Mouse (Mus musculus): ENCODE data around the gene Vipas39. TPM values are rescaled to one million over a fixed set of nuclear protein-coding genes. Genes with fewer than 3 reads are reported as not detected.
"Not testable (repeated sequence)": the region's sequence is repeated elsewhere in the genome, so short reads cannot be mapped to it uniquely, and the experiment has no call there.

Gene Vipas39
- polyA plus RNA-seq, 1 experiment from 2014 or later, result 62.1 TPM

- Histone ChIP-seq H3K9me3 (no peaks in the 10 kb centered on the region), H3K4me2 (replicated peaks) (no peak overlapping the region), H3K27ac (replicated peaks) (no peak overlapping the region), H3K27me3 (no peaks in the 10 kb centered on the region), H3K4me1 (no peaks in the 10 kb centered on the region), H3K9ac (replicated peaks) (no peak overlapping the region), H3K4me3 (no peak overlapping the region), H3K36me3 (no peaks in the 10 kb centered on the region)
- WGBS, result 75% methylated on average over 2 of the region's 2 CpGs
- ATAC-seq (ENCODE audit: low FRiP score, low read depth), result no peak
Observed at GRCm38 (mm10) chr12:87216053-87216452, 50.0 kb downstream of the Vipas39 start.

GRCm38 (mm10) chr12:87212844-87213606 is 53.0 kb downstream of the Vipas39 start:
- H3K36me3 ChIP-seq, result no peaks in the 10 kb centered on the region
- 72% methylated on average over 2 of the region's 2 CpGs for WGBS
- no peak overlapping the region for H3K4me3 ChIP-seq
- no peaks in the 10 kb centered on the region for H3K9me3 ChIP-seq
- H3K4me2 ChIP-seq (replicated peaks), result no peak overlapping the region
- H3K4me1 ChIP-seq, result no peaks in the 10 kb centered on the region
- H3K9ac ChIP-seq (replicated peaks), result no peak overlapping the region
- no peak overlapping the region for H3K27ac ChIP-seq (replicated peaks)
- no peaks in the 10 kb centered on the region for H3K27me3 ChIP-seq
- no peak for ATAC-seq (ENCODE audit: low FRiP score, low read depth)

GRCm38 (mm10) chr12:87205789-87206188 is 60.3 kb downstream of the Vipas39 start:
- not testable (repeated sequence) for ATAC-seq (ENCODE audit: low FRiP score, low read depth); H3K27ac ChIP-seq (replicated peaks); H3K27me3 ChIP-seq; H3K36me3 ChIP-seq; H3K9ac ChIP-seq (replicated peaks); H3K9me3 ChIP-seq; H3K4me2 ChIP-seq (replicated peaks); H3K4me3 ChIP-seq; H3K4me1 ChIP-seq
- WGBS, result 93% methylated on average over 5 of the region's 5 CpGs

- Histone ChIP-seq H3K4me1 (peaks cover 6% of the 10 kb centered on the region), H3K9ac (replicated peaks) (no peak overlapping the region), H3K4me3 (no peak overlapping the region), H3K27me3 (no peaks in the 10 kb centered on the region; the same call in 1 of the 2 replicates), H3K36me3 (no peaks in the 10 kb centered on the region), H3K27ac (replicated peaks) (no peak overlapping the region), H3K9me3 (no peaks in the 10 kb centered on the region), H3K4me2 (replicated peaks) (no peak overlapping the region)
- no peak for ATAC-seq (ENCODE audit: low FRiP score, low read depth)
- 68% methylated on average over 5 of the region's 5 CpGs for WGBS
Observed at GRCm38 (mm10) chr12:87201694-87202093, 64.4 kb downstream of the Vipas39 start.

GRCm38 (mm10) chr12:87199973-87200586 is 66.0 kb downstream of the Vipas39 start, which contains the start of gene Tmed8:
Gene Tmed8, minus strand, starts transcription at chr12:87200454.
- Histone ChIP-seq H3K27me3 (no peaks in the 10 kb centered on the region; the same call in 1 of the 2 replicates), H3K9me3 (no peaks in the 10 kb centered on the region), H3K4me2 (replicated peaks) (peak within 1 kb of the TSS; percentile 89), H3K4me3 (peak within 1 kb of the TSS; percentile 89), H3K27ac (replicated peaks) (peak within 1 kb of the TSS; percentile 92), H3K4me1 (peaks cover 6% of the 10 kb centered on the region), H3K36me3 (no peaks in the 10 kb centered on the region), H3K9ac (replicated peaks) (peak within 1 kb of the TSS; percentile 87)
- under 1% methylated on average over 44 of the region's 70 CpGs for WGBS
- peak; percentile 96 for ATAC-seq (ENCODE audit: low FRiP score, low read depth)

- peak within 1 kb of the TSS; percentile 89 for H3K4me2 ChIP-seq (replicated peaks)
- H3K27me3 ChIP-seq, result no peaks in the 10 kb centered on the region; the same call in 1 of the 2 replicates
- ATAC-seq (ENCODE audit: low FRiP score, low read depth), result no peak; the same call in 1 of the 2 replicates
Observed at GRCm38 (mm10) chr12:87199206-87199972, 66.7 kb downstream of the Vipas39 start, which contains the start of gene Samd15. Gene Samd15, plus strand, starts transcription at chr12:87199723.

GRCm38 (mm10) chr12:87198792-87199191 is 67.3 kb downstream of the Vipas39 start:
- Histone ChIP-seq H3K9ac (replicated peaks) (peak overlapping the region; percentile 87), H3K27ac (replicated peaks) (no peak overlapping the region), H3K27me3 (no peaks in the 10 kb centered on the region; the same call in 1 of the 2 replicates), H3K4me3 (peak overlapping the region; percentile 89), H3K36me3 (no peaks in the 10 kb centered on the region), H3K4me2 (replicated peaks) (peak overlapping the region; percentile 89), H3K9me3 (no peaks in the 10 kb centered on the region), H3K4me1 (peaks cover 6% of the 10 kb centered on the region)
- no peak for ATAC-seq (ENCODE audit: low FRiP score, low read depth)
- 57% methylated on average over 6 of the region's 6 CpGs for WGBS

More at GRCm38 (mm10) chr12:87199206-87199972, 66.7 kb downstream of the Vipas39 start, which contains the start of gene Samd15:
- under 1% methylated on average over 38 of the region's 38 CpGs for WGBS
- peak within 1 kb of the TSS; percentile 92 for H3K27ac ChIP-seq (replicated peaks)
- H3K9ac ChIP-seq (replicated peaks), result peak within 1 kb of the TSS; percentile 87
- peaks cover 6% of the 10 kb centered on the region for H3K4me1 ChIP-seq
- no peaks in the 10 kb centered on the region for H3K9me3 ChIP-seq
- no peaks in the 10 kb centered on the region for H3K36me3 ChIP-seq
- H3K4me3 ChIP-seq, result peak within 1 kb of the TSS; percentile 89

- Histone ChIP-seq H3K9me3 (no peaks in the 10 kb centered on the region), H3K9ac (replicated peaks) (no peak overlapping the region), H3K4me1 (peaks cover 10% of the 10 kb centered on the region), H3K27me3 (no peaks in the 10 kb centered on the region), H3K36me3 (no peaks in the 10 kb centered on the region), H3K4me3 (no peak overlapping the region), H3K4me2 (replicated peaks) (no peak overlapping the region), H3K27ac (replicated peaks) (no peak overlapping the region)
- no peak for ATAC-seq (ENCODE audit: low FRiP score, low read depth)
Observed at GRCm38 (mm10) chr12:87196310-87196709, 69.7 kb downstream of the Vipas39 start.

- Histone ChIP-seq H3K27me3 (no peaks in the 10 kb centered on the region), H3K36me3 (no peaks in the 10 kb centered on the region), H3K4me2 (replicated peaks) (no peak overlapping the region), H3K27ac (replicated peaks) (no peak overlapping the region), H3K9ac (replicated peaks) (no peak overlapping the region), H3K9me3 (no peaks in the 10 kb centered on the region), H3K4me1 (peaks cover 10% of the 10 kb centered on the region), H3K4me3 (no peak overlapping the region)
- ATAC-seq (ENCODE audit: low FRiP score, low read depth), result no peak
- WGBS, result 87% methylated on average over 1 of the region's 1 CpGs
Observed at GRCm38 (mm10) chr12:87195069-87195468, 71.0 kb downstream of the Vipas39 start.

- no peaks in the 10 kb centered on the region for H3K9me3 ChIP-seq
- no peak overlapping the region for H3K9ac ChIP-seq (replicated peaks)
- H3K27ac ChIP-seq (replicated peaks), result no peak overlapping the region
- 89% methylated on average over 3 of the region's 3 CpGs for WGBS
- no peak overlapping the region for H3K4me3 ChIP-seq
- no peaks in the 10 kb centered on the region for H3K36me3 ChIP-seq
- no peaks in the 10 kb centered on the region for H3K27me3 ChIP-seq
- 0 out of 2 replicates have a peak, but pooled peaks cover 3% of the 10 kb centered on the region for H3K4me1 ChIP-seq
- H3K4me2 ChIP-seq (replicated peaks), result no peak overlapping the region
- no peak for ATAC-seq (ENCODE audit: low FRiP score, low read depth)
Observed at GRCm38 (mm10) chr12:87193008-87193407, 73.0 kb downstream of the Vipas39 start.
